Mouse (Mus musculus) natural killer cell, adult 2 months (primary cell): Measurements from ENCODE around the gene Olfr1122.
"Not testable (repeated sequence)": the region's sequence is repeated elsewhere in the genome, so short reads cannot be mapped to it uniquely, and the experiment has no call there.

ENCODE experiments used
- DNase-seq, 2 experiments: peaks; one replicate each; pipeline ENCODE4 v3.0.0; 2022; ENCODE audit warnings: low spot score in 2 of 2

Gene Olfr1122

DNA sequence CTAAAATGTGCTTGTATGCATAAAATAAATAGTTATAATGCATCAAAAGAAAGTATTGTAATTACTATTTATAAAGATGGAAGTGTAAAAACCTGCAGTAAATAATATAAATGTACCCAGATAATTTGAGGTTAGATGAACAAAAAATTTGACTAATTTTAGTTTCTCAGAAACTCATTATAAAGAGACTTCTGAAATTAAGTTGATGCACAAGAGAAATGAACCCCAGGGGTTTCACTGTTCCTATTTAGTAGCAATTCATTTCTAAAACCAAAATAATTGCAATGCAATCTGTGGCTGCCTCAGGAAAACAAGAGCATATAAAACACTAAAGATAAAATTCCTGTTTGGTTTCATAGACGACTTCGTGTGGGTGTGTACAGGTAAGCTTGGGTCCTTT lies at the start of gene Olfr1122:
Olfr1122 (plus strand) TSS at position 301 of the 400 bp plus-strand sequence.
- DNase-seq: no peak

DNA sequence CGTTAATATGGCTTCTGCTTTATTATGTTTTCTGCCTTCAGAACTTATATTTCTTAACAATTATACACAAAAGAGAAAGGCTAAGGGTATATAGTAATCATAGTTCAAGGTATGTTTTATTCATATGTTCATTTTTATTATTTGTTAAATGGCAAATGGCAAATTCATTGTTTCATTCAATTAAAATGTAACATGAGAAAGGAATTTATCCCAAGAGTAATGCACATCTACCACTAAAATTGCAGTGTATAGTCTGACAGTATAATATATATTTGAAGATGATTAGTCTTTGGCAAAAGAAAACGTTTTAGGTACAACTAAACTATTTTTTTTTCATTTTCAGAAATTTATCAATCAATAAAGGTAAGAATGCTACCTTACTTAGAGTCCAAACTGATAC lies 31.1 kb upstream of the Olfr1122 start, which contains the start of gene Olfr1120:
Olfr1120 (plus strand) TSS at position 301 of the 400 bp plus-strand sequence.
- no peak for DNase-seq

DNA sequence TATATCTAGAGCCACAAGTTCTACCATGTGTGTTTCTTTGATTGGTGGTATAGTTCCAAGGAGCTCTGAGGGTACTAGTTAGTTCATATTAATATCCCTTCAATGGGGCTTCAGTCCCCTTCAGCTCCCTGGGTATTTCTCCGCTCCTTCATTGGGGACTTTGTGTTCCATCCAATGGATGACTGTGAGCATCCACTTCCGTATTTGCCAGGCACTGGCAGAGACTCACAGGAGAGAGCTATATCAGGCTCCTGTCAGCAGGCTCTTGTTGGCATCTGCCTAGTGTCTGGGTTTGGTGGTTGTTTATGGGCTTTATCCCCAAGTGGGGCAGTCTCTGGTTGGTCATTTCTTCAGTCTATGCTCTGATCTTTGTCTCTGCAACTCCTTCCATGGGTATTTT lies 25.5 kb upstream of the Olfr1122 start:
- DNase-seq: not testable (repeated sequence)

DNA sequence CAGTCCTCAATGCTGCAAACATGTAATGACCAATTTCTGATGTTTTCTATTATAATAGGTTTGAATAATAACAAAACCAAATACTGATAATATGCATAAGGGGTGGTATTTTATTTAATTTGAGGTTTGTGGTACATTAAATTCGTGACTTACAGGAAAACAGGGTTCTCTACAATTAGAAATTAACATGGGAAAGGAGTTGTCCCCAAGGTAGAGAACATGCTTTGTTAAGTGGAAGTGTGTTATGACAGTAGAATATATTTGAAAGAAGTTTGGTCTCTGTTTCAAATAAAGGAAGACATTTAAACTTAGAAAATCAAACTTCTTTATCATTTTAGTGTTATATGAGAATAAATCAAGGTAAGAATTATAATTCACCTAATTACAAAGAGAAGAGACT lies 16.1 kb upstream of the Olfr1122 start, which contains the start of gene Olfr1121:
Olfr1121 (plus strand) TSS at position 301 of the 400 bp plus-strand sequence.
- DNase-seq: no peak

DNA sequence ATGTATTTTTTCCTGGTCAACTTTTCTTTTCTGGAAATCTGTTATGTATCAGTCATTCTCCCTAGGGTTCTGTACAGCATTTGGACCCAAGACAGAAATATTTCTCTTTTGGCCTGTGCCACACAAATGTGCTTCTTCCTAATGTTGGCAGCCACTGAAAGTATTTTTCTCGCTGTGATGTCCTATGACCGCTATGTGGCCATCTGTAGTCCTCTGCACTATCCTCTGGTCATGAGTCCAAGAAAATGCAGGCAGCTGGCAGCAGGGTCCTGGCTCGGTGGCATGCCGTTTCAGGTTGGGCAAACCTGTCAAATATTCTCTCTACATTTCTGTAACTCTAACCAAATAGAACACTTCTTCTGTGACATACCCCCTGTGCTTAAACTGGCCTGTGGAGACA lies 13.9 kb upstream of the Olfr1122 start:
- DNase-seq: no peak

DNA sequence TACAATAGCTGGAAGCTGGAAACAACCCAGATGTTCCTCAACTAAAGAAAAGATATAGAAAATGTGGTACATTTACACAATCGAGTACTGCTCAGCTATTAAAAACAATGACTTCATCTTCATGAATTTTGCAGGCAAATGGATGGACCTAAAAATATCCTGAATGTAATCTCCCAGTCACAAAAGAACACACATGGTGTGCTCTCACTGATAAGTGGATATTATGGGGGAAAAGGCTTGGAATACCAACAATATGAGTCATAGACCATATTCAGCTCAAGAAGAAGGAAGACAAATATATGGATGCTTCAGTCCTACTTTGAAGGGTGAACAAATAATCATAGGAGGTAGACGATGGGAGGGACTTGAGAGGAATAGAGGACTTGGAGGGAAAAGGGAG lies 1.7 kb upstream of the Olfr1122 start:
- DNase-seq: no peak

DNA sequence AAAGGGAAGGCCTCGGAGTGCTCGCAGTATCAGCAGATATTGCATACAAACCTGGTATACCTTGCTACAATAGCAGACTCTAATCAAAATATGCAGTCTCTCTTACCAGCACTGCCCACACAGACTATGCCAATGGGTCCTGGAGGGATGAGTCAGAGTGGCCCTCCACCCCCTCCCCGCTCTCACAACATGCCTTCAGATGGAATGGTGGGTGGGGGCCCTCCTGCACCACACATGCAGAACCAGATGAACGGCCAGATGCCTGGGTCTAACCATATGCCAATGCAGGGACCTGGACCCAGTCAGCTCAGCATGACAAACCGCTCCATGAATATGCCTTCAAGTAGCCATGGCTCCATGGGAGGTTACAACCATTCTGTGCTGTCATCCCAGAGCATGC lies 8.0 kb downstream of the Olfr1122 start:
- DNase-seq: not testable (repeated sequence)

DNA sequence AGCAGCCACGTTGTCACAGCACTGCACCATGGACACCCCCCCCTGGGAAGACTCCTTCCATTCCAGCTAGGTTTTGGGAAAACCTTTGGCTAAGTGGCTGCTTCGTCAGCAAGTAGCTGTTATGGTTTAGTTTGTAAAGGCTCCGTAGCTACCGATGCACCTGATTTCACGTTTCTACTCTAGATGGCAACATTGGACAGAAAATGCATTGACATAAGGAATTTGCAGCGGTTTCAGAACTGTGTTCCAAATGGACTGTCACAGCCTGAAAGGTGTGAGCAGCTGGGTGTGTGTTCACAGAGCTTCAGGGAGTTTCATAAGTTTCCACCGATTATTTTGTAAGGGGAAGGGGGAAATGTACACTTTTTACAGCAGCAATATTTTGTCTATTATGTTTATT lies 9.0 kb downstream of the Olfr1122 start:
- DNase-seq: not testable (repeated sequence)

DNA sequence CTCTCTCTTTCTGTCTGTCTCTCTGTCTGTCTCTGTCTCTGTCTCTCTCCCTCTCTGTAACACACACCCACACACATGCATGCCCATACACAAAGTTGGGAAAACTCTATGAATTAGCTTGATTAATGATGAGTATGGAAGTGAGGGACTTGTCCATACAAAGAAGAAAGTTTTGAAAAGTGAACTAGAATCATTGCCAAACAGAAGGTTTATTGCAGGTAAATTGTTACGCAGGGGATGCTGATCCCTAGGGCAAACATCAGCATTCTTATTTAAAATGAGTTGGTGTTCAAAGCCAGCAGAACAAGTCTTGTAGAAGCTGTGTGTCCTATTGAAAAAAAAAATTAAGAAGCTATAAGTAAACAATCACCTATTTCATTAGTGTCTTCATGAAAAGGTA lies 30.7 kb downstream of the Olfr1122 start, which contains the start of gene Olfr1123:
Olfr1123 (plus strand) TSS at position 301 of the 400 bp plus-strand sequence.
- DNase-seq: no peak

DNA sequence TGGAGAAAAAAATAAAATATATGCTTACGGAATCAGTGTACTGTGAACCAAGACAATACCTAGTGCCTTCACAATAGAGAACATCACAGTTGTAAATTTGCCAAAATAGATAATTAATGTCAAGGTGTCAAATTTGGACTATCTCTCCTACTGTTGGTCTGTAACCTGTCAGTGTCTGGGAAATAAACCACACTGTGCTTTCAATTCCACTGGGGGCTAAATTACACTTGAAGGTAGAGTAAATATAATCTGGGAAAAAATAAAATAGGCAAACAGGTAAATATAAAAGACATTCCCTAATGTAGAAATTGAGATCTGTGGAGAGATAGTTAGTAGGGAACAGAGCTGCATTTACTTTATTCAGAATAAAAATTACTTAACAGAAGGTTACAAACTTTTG lies 44.3 kb downstream of the Olfr1122 start, which contains the start of gene Olfr1124:
Olfr1124 (plus strand) TSS at position 301 of the 400 bp plus-strand sequence.
- no peak for DNase-seq

DNA sequence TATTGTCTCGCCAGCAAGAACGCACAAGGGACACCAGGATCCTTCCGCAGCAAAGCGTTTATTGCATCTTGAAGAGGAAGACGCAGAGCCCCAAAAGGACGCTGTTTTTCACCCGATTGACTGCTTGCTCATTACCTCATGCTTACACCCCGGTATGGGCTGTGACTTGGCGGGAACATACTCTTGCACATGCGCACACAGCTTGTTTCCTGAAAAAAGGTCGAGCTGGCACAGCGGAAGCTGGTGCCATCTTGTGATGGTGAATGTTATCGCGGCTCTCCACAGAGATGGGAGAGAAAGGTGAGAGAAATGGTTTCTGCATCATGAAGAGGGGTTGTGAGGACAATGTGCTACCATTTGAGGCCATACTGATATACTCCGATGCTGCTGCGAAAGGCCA lies 52.1 kb downstream of the Olfr1122 start:
- no peak for DNase-seq
